Mouse (Mus musculus) MEL (cell line): ENCODE data around the gene Atrx. TPM values are rescaled to one million over a fixed set of nuclear protein-coding genes. Genes with fewer than 3 reads are reported as not detected.

Source experiments
- DNase-seq: peaks from one replicate; pipeline ENCODE4 v3.0.0; 2011; ENCODE audit warnings: low read depth, low spot score
- H3K27ac ChIP-seq: 2 replicates; pipeline ENCODE4 v1.5.1; 2012; ENCODE audit warnings: low read depth, mild to moderate bottlenecking, control low read depth, low read length, moderate library complexity; ENCODE audit not compliant: control insufficient read depth
- H3K27me3 ChIP-seq, 2 experiments: fragments of 150-350 bp in 1 of 2; sonication (generic) in 1 of 2; 2 replicates each; pipeline ENCODE4 v1.6.1; 2012; ENCODE audit warnings: low read length in 2 of 2, mild to moderate bottlenecking in 2 of 2, improper control_type of control experiment in 1 of 2, moderate library complexity in 1 of 2; ENCODE audit not compliant: insufficient read depth in 2 of 2, control insufficient read depth in 1 of 2
- H3K36me3 ChIP-seq, 2 experiments: 2 replicates each; pipeline ENCODE4 v1.6.1; 2012 to 2014; ENCODE audit warnings: low read length in 2 of 2, improper control_type of control experiment in 1 of 2, inconsistent platforms in 1 of 2, mild to moderate bottlenecking in 1 of 2; ENCODE audit not compliant: insufficient read depth in 2 of 2, control insufficient read depth in 1 of 2
- H3K4me1 ChIP-seq, 2 experiments: fragments of 150-350 bp in 1 of 2; sonication (generic) in 1 of 2; 2 replicates each; pipeline ENCODE4 v1.6.1; 2012; ENCODE audit warnings: low read length in 2 of 2, improper control_type of control experiment in 1 of 2, mild to moderate bottlenecking in 1 of 2; ENCODE audit not compliant: insufficient read depth in 2 of 2, control insufficient read depth in 1 of 2
- H3K4me3 ChIP-seq, 2 experiments: fragments of 150-350 bp in 1 of 2; sonication (generic) in 1 of 2; 2 replicates each; pipeline ENCODE4 v1.5.1; 2012; ENCODE audit warnings: low read depth in 2 of 2, low read length in 2 of 2, mild to moderate bottlenecking in 2 of 2, moderate library complexity in 2 of 2, control low read depth in 1 of 2, improper control_type of control experiment in 1 of 2; ENCODE audit not compliant: control insufficient read depth in 1 of 2, insufficient read depth in 1 of 2
- H3K79me2 ChIP-seq: 2 replicates; pipeline ENCODE4 v1.6.1; 2012; ENCODE audit warnings: mild to moderate bottlenecking, low read length, moderate library complexity; ENCODE audit not compliant: control insufficient read depth, poor library complexity, insufficient read depth
- H3K9ac ChIP-seq: 2 replicates; pipeline ENCODE4 v1.6.1; 2012; ENCODE audit warnings: low read depth, mild to moderate bottlenecking, control low read depth, low read length, moderate library complexity; ENCODE audit not compliant: control insufficient read depth, poor library complexity, severe bottlenecking
- H3K9me3 ChIP-seq: fragments of 150-350 bp; sonication (generic); replicated peaks from 2 replicates; pipeline ENCODE4 v1.6.1; 2012; ENCODE audit warnings: mild to moderate bottlenecking, low read length, improper control_type of control experiment, moderate library complexity; ENCODE audit not compliant: insufficient read depth
- EP300 ChIP-seq, 2 experiments: IDR thresholded peaks; 2 replicates each; pipeline ENCODE4 v1.6.1; 2011; ENCODE audit warnings: improper control_type of control experiment in 2 of 2, low read length in 2 of 2, low read depth in 1 of 2, mild to moderate bottlenecking in 1 of 2
- GATA1 ChIP-seq: IDR thresholded peaks from 2 replicates; pipeline ENCODE4 v1.6.1; 2011; ENCODE audit warnings: low read depth, low read length, improper control_type of control experiment
- HCFC1 ChIP-seq: IDR thresholded peaks from 2 replicates; pipeline ENCODE4 v1.6.1; 2012; ENCODE audit warnings: low read depth, mild to moderate bottlenecking, inconsistent platforms, low read length, improper control_type of control experiment, moderate library complexity
- MAZ ChIP-seq: IDR thresholded peaks from 2 replicates; pipeline ENCODE4 v1.6.1; 2012; ENCODE audit warnings: low read depth, mild to moderate bottlenecking, inconsistent platforms, low read length, improper control_type of control experiment
- RCOR1 ChIP-seq: IDR thresholded peaks from 2 replicates; pipeline ENCODE4 v1.6.1; 2012; ENCODE audit warnings: low read depth, mild to moderate bottlenecking, inconsistent platforms, low read length, improper control_type of control experiment
- TAL1 ChIP-seq: IDR thresholded peaks from 2 replicates; pipeline ENCODE4 v1.6.1; 2012; ENCODE audit warnings: mild to moderate bottlenecking, inconsistent platforms, low read length, moderate library complexity, mixed read lengths
- UBTF ChIP-seq: IDR thresholded peaks from 2 replicates; pipeline ENCODE4 v1.6.1; 2012; ENCODE audit warnings: low read depth, mild to moderate bottlenecking, inconsistent platforms, low read length, improper control_type of control experiment, moderate library complexity, borderline replicate concordance; ENCODE audit not compliant: insufficient read depth
- USF1 ChIP-seq: IDR thresholded peaks from 2 replicates; pipeline ENCODE4 v1.6.1; 2014; ENCODE audit warnings: low read depth, mild to moderate bottlenecking, inconsistent platforms, low read length, improper control_type of control experiment, moderate library complexity
- USF2 ChIP-seq, 2 experiments: IDR thresholded peaks; 2 replicates each; pipeline ENCODE4 v1.6.1; 2011 to 2012; ENCODE audit warnings: improper control_type of control experiment in 2 of 2, low read length in 2 of 2, borderline replicate concordance in 1 of 2, inconsistent platforms in 1 of 2, low read depth in 1 of 2, mild to moderate bottlenecking in 1 of 2; ENCODE audit not compliant: insufficient read depth in 1 of 2
- ZKSCAN1 ChIP-seq: IDR thresholded peaks from 2 replicates; pipeline ENCODE4 v1.6.1; 2012; ENCODE audit warnings: low read depth, mild to moderate bottlenecking, inconsistent platforms, low read length, improper control_type of control experiment, moderate library complexity
- polyA plus RNA-seq, 2 experiments: library from polyadenylated mRNA; stranded (reverse) in 1 of 2; unstranded in 1 of 2; fragments of >175 nt in 1 of 2; fragments of >200 nt in 1 of 2; gene quantifications; 2 replicates each; pipeline versions ENCODE4 v1.2.1 to v1.2.4; 2012; ENCODE audit warnings: low replicate concordance in 2 of 2, low read depth in 1 of 2; ENCODE audit not compliant: insufficient read length in 2 of 2, insufficient read depth in 1 of 2, missing spikeins in 1 of 2
- total RNA-seq: library from RNA; depleted of rRNA; stranded (reverse); fragments of 300-350 nt; gene quantifications from 2 replicates; pipeline ENCODE4 v1.2.3, GENCODE M21; 2012; rRNA removed

Gene Atrx
- total and polyA plus RNA-seq, 3 experiments: 44.4 to 379 (median 46.9) TPM

DNA sequence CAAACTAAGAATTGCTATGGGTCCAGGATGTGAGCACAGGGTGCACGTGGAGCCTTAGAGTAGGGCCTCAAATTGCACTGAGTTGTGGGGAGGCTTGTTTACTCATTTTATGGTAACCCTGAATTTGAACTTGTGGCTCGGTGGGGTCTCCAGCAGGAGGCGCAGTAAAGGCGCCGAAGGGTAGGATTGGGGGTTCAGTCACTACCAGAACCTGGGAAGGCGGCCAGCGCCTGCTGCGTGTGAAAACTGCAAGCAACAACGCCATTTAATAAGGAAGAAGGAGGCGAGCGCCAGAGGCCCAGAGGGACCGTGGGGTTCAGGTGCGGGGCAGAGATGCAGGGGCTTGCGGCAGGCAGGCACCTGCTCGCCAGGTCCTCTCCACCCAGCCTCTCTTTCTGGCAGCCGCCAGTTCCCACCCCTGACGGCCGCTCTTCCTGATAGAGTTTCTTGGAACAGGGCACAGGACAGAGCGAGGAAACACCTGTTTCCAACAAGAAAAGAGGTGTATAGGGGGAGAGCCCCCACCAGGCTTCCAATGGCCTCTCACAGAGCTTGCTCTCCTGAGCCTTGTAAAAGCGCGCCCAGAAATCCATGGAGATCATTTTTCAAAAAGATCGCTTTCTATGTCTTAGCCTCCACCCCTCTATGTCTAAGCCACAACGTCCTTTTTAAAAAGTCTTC, 166.2 kb downstream of the Atrx start:
- H3K9me3 ChIP-seq: no peaks in the 10 kb centered on the region
- H3K36me3 ChIP-seq: no peaks in the 10 kb centered on the region
- H3K4me3 ChIP-seq: no peak overlapping the region
- TF ChIP-seq EP300 (IDR thresholded peaks at IDR 0.05; ENCODE audit: low read depth in 1 of 2, low read length in 2 of 2): no peak
- no peak for TF ChIP-seq ZKSCAN1
- TF ChIP-seq RCOR1: no peak
- no peak for TF ChIP-seq HCFC1
- TF ChIP-seq GATA1: no peak
- no peak for TF ChIP-seq UBTF
- no peak for TF ChIP-seq MAZ
- TF ChIP-seq USF1: no peak
- TF ChIP-seq TAL1: no peak
- TF ChIP-seq USF2 (IDR thresholded peaks at IDR 0.05; ENCODE audit: borderline replicate concordance in 1 of 2, insufficient read depth in 1 of 2, low read depth in 1 of 2, low read length in 2 of 2): no peak
- no peaks in the 10 kb centered on the region for H3K79me2 ChIP-seq
- H3K9ac ChIP-seq: no peak overlapping the region
- no peak overlapping the region for H3K27ac ChIP-seq
- no peak for DNase-seq
- no peaks in the 10 kb centered on the region for H3K27me3 ChIP-seq
- H3K4me1 ChIP-seq: no peaks in the 10 kb centered on the region

Other genes starting within 250 kb of the Atrx start
- gene Fgf16, start 165.1 kb downstream of the Atrx start, total RNA-seq: not detected in 2 replicates
- not detected for gene Fgf16, start 165.1 kb downstream of the Atrx start, polyA plus RNA-seq
- gene Magt1, start 82.5 kb upstream of the Atrx start, total RNA-seq: 34.9 and 36.2 TPM in 2 replicates
- 10 to 100 TPM in 1 of 2 experiments, not detected in 1; 34.3 TPM for gene Magt1, start 82.5 kb upstream of the Atrx start, polyA plus RNA-seq
- gene Cox7b, start 86.3 kb upstream of the Atrx start, total RNA-seq: 245 and 268 TPM in 2 replicates
- 1,000 to 10,000 TPM in 1 of 2 experiments, 100 to 1,000 TPM in 1; 721 to 1,065 TPM for gene Cox7b, start 86.3 kb upstream of the Atrx start, polyA plus RNA-seq
- 2.2 and 2.6 TPM in 2 replicates for gene Atp7a, start 97.9 kb upstream of the Atrx start, total RNA-seq
- gene Atp7a, start 97.9 kb upstream of the Atrx start, polyA plus RNA-seq: 1 to 10 TPM in 1 of 2 experiments, not detected in 1; 1.7 TPM
- gene Tlr13, start 213.8 kb upstream of the Atrx start, total RNA-seq: not detected in 2 replicates
- gene Tlr13, start 213.8 kb upstream of the Atrx start, polyA plus RNA-seq: not detected